Mouse (Mus musculus) bone marrow, adult 2 months (tissue): ENCODE data around the gene Rpa1.

ENCODE experiments used
- CTCF ChIP-seq: fragments of 200-500 bp; IDR thresholded peaks from 2 replicates; pipeline ENCODE4 v1.5.1; 2011; ENCODE audit warnings: low read length, control low read depth; ENCODE audit not compliant: control insufficient read depth, insufficient read depth
- POLR2A ChIP-seq: fragments of 200-500 bp; IDR thresholded peaks from 2 replicates; pipeline ENCODE4 v1.6.1; 2011; ENCODE audit warnings: low read depth, mild to moderate bottlenecking, control low read depth, low read length, borderline replicate concordance; ENCODE audit not compliant: control insufficient read depth

DNA sequence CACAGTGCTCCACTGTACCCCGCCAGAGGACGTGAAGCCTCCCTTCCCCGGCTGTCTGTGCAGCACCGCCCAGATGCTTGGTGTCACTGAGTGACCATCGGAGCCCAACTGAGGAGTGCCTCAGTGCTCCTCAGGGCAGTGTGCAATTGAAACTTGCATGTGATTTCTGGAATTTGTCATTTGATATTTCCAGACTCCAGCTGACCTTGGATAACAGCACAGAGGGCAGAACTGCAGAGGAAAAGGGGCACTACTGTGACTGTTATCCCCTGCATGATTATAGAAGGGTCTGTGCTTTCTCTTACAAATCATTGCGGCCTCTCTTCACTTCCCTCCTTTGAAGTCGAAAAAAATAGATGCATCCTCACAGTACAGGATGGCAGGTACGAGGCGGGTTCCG is 60.2 kb downstream of the Rpa1 start:
- TF ChIP-seq CTCF (no peak), POLR2A (no peak)
